Mouse (Mus musculus) intestine, embryonic 16.5 days (tissue): ENCODE data around the gene Myocos. TPM values are rescaled to one million over a fixed set of nuclear protein-coding genes. Genes with fewer than 3 reads are reported as not detected.

Experiments used
- ATAC-seq: fragments of 200-750 bp; cut with Nextera tagmentation; 2 replicates; pipeline ENCODE4 v1.8.0; 2017; ENCODE audit warnings: moderate TSS enrichment, moderate library complexity
- H3K27ac ChIP-seq: fragments of 300-500 bp; sonication (generic); 2 replicates; pipeline ENCODE4 v1.5.1; 2014; ENCODE audit warnings: mild to moderate bottlenecking, low read length
- H3K27me3 ChIP-seq: fragments of 300-500 bp; sonication (generic); replicated peaks from 2 replicates; pipeline ENCODE4 v1.6.1; 2014; ENCODE audit warnings: low read length, control low read depth, mixed read lengths; ENCODE audit not compliant: control insufficient read depth, insufficient read depth
- H3K36me3 ChIP-seq: fragments of 300-500 bp; sonication (generic); 2 replicates; pipeline ENCODE4 v1.6.1; 2014; ENCODE audit warnings: low read length, control low read depth; ENCODE audit not compliant: control insufficient read depth, insufficient read depth
- H3K4me1 ChIP-seq: fragments of 300-500 bp; sonication (generic); 2 replicates; pipeline ENCODE4 v1.6.1; 2014; ENCODE audit warnings: low read length, control low read depth, mixed read lengths; ENCODE audit not compliant: control insufficient read depth, insufficient read depth
- H3K4me2 ChIP-seq: fragments of 300-500 bp; sonication (generic); 2 replicates; pipeline ENCODE4 v1.6.1; 2014; ENCODE audit warnings: low read depth, low read length, control low read depth
- H3K4me3 ChIP-seq: fragments of 300-500 bp; sonication (generic); 2 replicates; pipeline ENCODE4 v1.5.1; 2014; ENCODE audit warnings: mild to moderate bottlenecking, low read length
- H3K9ac ChIP-seq: fragments of 300-500 bp; sonication (generic); 2 replicates; pipeline ENCODE4 v1.6.1; 2014; ENCODE audit warnings: low read depth, low read length
- H3K9me3 ChIP-seq: fragments of 300-500 bp; sonication (generic); 2 replicates; pipeline ENCODE4 v1.6.1; 2016; ENCODE audit warnings: low read length, control low read depth; ENCODE audit not compliant: control insufficient read depth
- WGBS: fragments of 180-500 bp; shearing (Covaris S2); extraction: QIAGEN DNeasy Blood & Tissue Kit; methylation state at CpG from one replicate; pipeline ENCODE4 v1.1.7; 2014; 5-methylcytosine and 5-hydroxymethylcytosine counted together
- polyA plus RNA-seq: library from polyadenylated mRNA; unstranded; fragments of >200 nt; fragmentation: Nextera tagmentation; extraction: Ambion mirVana; gene quantifications from 2 replicates; pipeline ENCODE4 v1.2.1, GENCODE M21; 2015

Myocos gene
- polyA plus RNA-seq, 1 experiment from 2014 or later, result not detected

- Histone ChIP-seq H3K4me1 (0 out of 2 replicates have a peak, but pooled peaks cover 4% of the 10 kb centered on the region), H3K9ac (no peak overlapping the region), H3K27ac (no peak overlapping the region), H3K4me2 (no peak overlapping the region), H3K4me3 (no peak overlapping the region), H3K36me3 (no peaks in the 10 kb centered on the region), H3K9me3 (no peaks in the 10 kb centered on the region), H3K27me3 (no peaks in the 10 kb centered on the region)
- no peak for ATAC-seq
- WGBS, result 44% methylated on average over 7 of the region's 7 CpGs
These were observed 32.8 kb downstream of the Myocos start for GRCm38 (mm10) chr1:162625229-162625628.

- no peak for ATAC-seq
- no peak overlapping the region for H3K4me3 ChIP-seq
- WGBS, result 27% methylated on average over 4 of the region's 4 CpGs
- H3K27ac ChIP-seq, result no peak overlapping the region
- 0 out of 2 replicates have a peak, but pooled peaks cover 4% of the 10 kb centered on the region for H3K4me1 ChIP-seq
- no peak overlapping the region for H3K4me2 ChIP-seq
- H3K9me3 ChIP-seq, result no peaks in the 10 kb centered on the region
- no peaks in the 10 kb centered on the region for H3K27me3 ChIP-seq
- no peak overlapping the region for H3K9ac ChIP-seq
- H3K36me3 ChIP-seq, result no peaks in the 10 kb centered on the region
These were observed 34.1 kb downstream of the Myocos start for GRCm38 (mm10) chr1:162623895-162624294.

GRCm38 (mm10) chr1:162620487-162620886 is 37.5 kb downstream of the Myocos start:
- Histone ChIP-seq H3K9me3 (no peaks in the 10 kb centered on the region), H3K27me3 (no peaks in the 10 kb centered on the region), H3K4me1 (0 out of 2 replicates have a peak, but pooled peaks cover 4% of the 10 kb centered on the region), H3K4me2 (no peak overlapping the region), H3K4me3 (no peak overlapping the region), H3K9ac (no peak overlapping the region), H3K36me3 (no peaks in the 10 kb centered on the region), H3K27ac (no peak overlapping the region)
- WGBS, result 68% methylated on average over 4 of the region's 4 CpGs
- ATAC-seq, result no peak

- H3K9me3 ChIP-seq, result no peaks in the 10 kb centered on the region
- H3K27me3 ChIP-seq, result no peaks in the 10 kb centered on the region
- no peaks in the 10 kb centered on the region for H3K36me3 ChIP-seq
- H3K4me2 ChIP-seq, result no peak overlapping the region
- no peak overlapping the region for H3K4me3 ChIP-seq
- WGBS, result 98% methylated on average over 1 of the region's 1 CpGs
- H3K9ac ChIP-seq, result no peak overlapping the region
- no peak for ATAC-seq
- no peaks in the 10 kb centered on the region for H3K4me1 ChIP-seq
- no peak overlapping the region for H3K27ac ChIP-seq
These were observed 42.5 kb downstream of the Myocos start for GRCm38 (mm10) chr1:162615511-162615910.

- Histone ChIP-seq H3K4me3 (no peak overlapping the region), H3K36me3 (no peaks in the 10 kb centered on the region), H3K27ac (no peak overlapping the region), H3K27me3 (no peaks in the 10 kb centered on the region), H3K9ac (no peak overlapping the region), H3K9me3 (no peaks in the 10 kb centered on the region), H3K4me1 (no peaks in the 10 kb centered on the region), H3K4me2 (no peak overlapping the region)
- 56% methylated on average over 4 of the region's 4 CpGs for WGBS
- ATAC-seq, result no peak
These were observed 46.8 kb downstream of the Myocos start for GRCm38 (mm10) chr1:162611191-162611590.

- no peaks in the 10 kb centered on the region for H3K36me3 ChIP-seq
- no peak overlapping the region for H3K9ac ChIP-seq
- no peaks in the 10 kb centered on the region for H3K9me3 ChIP-seq
- no peaks in the 10 kb centered on the region for H3K27me3 ChIP-seq
- H3K4me2 ChIP-seq, result no peak overlapping the region
- no peak for ATAC-seq
- H3K4me3 ChIP-seq, result no peak overlapping the region
- WGBS, result 51% methylated on average over 9 of the region's 9 CpGs
- no peaks in the 10 kb centered on the region for H3K4me1 ChIP-seq
- no peak overlapping the region for H3K27ac ChIP-seq
These were observed 48.3 kb downstream of the Myocos start for GRCm38 (mm10) chr1:162609633-162610250.

- no peak for ATAC-seq
- H3K9ac ChIP-seq, result no peak overlapping the region
- no peak overlapping the region for H3K27ac ChIP-seq
- H3K4me1 ChIP-seq, result no peaks in the 10 kb centered on the region
- no peak overlapping the region for H3K4me3 ChIP-seq
- no peaks in the 10 kb centered on the region for H3K27me3 ChIP-seq
- H3K9me3 ChIP-seq, result no peaks in the 10 kb centered on the region
- no peaks in the 10 kb centered on the region for H3K36me3 ChIP-seq
- H3K4me2 ChIP-seq, result no peak overlapping the region
- WGBS, result 35% methylated on average over 1 of the region's 1 CpGs
These were observed 49.9 kb downstream of the Myocos start for GRCm38 (mm10) chr1:162608127-162608526.

- no peaks in the 10 kb centered on the region for H3K9me3 ChIP-seq
- H3K9ac ChIP-seq, result no peak overlapping the region
- no peaks in the 10 kb centered on the region; the same call in 1 of the 2 replicates for H3K36me3 ChIP-seq
- no peak; the same call in 1 of the 2 replicates for ATAC-seq
- H3K27me3 ChIP-seq, result no peaks in the 10 kb centered on the region
- 71% methylated on average over 4 of the region's 4 CpGs for WGBS
- H3K27ac ChIP-seq, result no peak overlapping the region
- H3K4me3 ChIP-seq, result no peak overlapping the region
- no peak overlapping the region for H3K4me2 ChIP-seq
- H3K4me1 ChIP-seq, result no peaks in the 10 kb centered on the region
These were observed 56.7 kb downstream of the Myocos start for GRCm38 (mm10) chr1:162601288-162601687.

- no peak overlapping the region for H3K4me3 ChIP-seq
- no peaks in the 10 kb centered on the region for H3K9me3 ChIP-seq
- H3K9ac ChIP-seq, result no peak overlapping the region
- ATAC-seq, result no peak
- H3K4me2 ChIP-seq, result no peak overlapping the region
- 90% methylated on average over 5 of the region's 5 CpGs for WGBS
- no peaks in the 10 kb centered on the region; the same call in 1 of the 2 replicates for H3K36me3 ChIP-seq
- no peak overlapping the region for H3K27ac ChIP-seq
- H3K4me1 ChIP-seq, result no peaks in the 10 kb centered on the region
- H3K27me3 ChIP-seq, result no peaks in the 10 kb centered on the region
These were observed 58.4 kb downstream of the Myocos start for GRCm38 (mm10) chr1:162599617-162600016.
